Mouse (Mus musculus) left cerebral cortex, postnatal 4 days (tissue): ENCODE measurements around the gene Tmem145. TPM values are rescaled to one million over a fixed set of nuclear protein-coding genes. Genes with fewer than 3 reads are reported as not detected.

Experiments used
- DNase-seq: peaks from one replicate; pipeline ENCODE4 v3.0.0-alpha.2; 2022
- intact Hi-C: fragments of 180-260 bp; cut with DNase I; formaldehyde crosslinking; loops from one replicate; pipeline ENCODE4 v1.15.1; 2025
- total RNA-seq, 2 experiments: library from RNA; stranded (reverse); gene quantifications; 2 replicates each; pipeline ENCODE4 v1.2.3; 2021

The Tmem145 gene
- total RNA-seq, 2 experiments from 2014 or later: 99.6 to 104 TPM

GRCm38 (mm10) chr7:25290463-25290862 lies 15.4 kb upstream of the Tmem145 start:
- intact Hi-C loops: no loop called here
- no peak for DNase-seq

- peak; percentile 64 for DNase-seq
- intact Hi-C loops: no loop called here
Measured at GRCm38 (mm10) chr7:25290911-25291310, 15.0 kb upstream of the Tmem145 start.

GRCm38 (mm10) chr7:25292107-25292506 lies 13.8 kb upstream of the Tmem145 start:
- intact Hi-C loops: no loop called here
- peak; percentile 29 for DNase-seq

GRCm38 (mm10) chr7:25293191-25293739 lies 12.6 kb upstream of the Tmem145 start:
- intact Hi-C loops: no loop called here
- DNase-seq: peak; percentile 15

- DNase-seq: no peak
- intact Hi-C loops: no loop called here
Measured at GRCm38 (mm10) chr7:25294495-25294894, 11.4 kb upstream of the Tmem145 start.

- no peak for DNase-seq
- intact Hi-C loops: no loop called here
Measured at GRCm38 (mm10) chr7:25294960-25295722, 10.8 kb upstream of the Tmem145 start.

- intact Hi-C loops: no loop called here
- DNase-seq: peak; percentile 55
Measured at GRCm38 (mm10) chr7:25296945-25297453, 8.9 kb upstream of the Tmem145 start.

- intact Hi-C loops: no loop called here
- DNase-seq: peak; percentile 91
Measured at GRCm38 (mm10) chr7:25297454-25298325, 8.2 kb upstream of the Tmem145 start, which contains the start of gene Pafah1b3. TSS of gene Pafah1b3 (minus strand) at chr7:25297986.

- DNase-seq: peak; percentile 57
- intact Hi-C loops: no loop called here
Measured at GRCm38 (mm10) chr7:25301063-25301462, 4.8 kb upstream of the Tmem145 start, which contains the start of gene Prr19. TSS of gene Prr19 (plus strand) at chr7:25301411.

- intact Hi-C loops: no loop called here
Measured at GRCm38 (mm10) chr7:25303003-25303684, 2.8 kb upstream of the Tmem145 start.

GRCm38 (mm10) chr7:25303685-25304006 lies 2.3 kb upstream of the Tmem145 start:
- intact Hi-C loops: no loop called here
- DNase-seq: no peak

More at GRCm38 (mm10) chr7:25303003-25303684, 2.8 kb upstream of the Tmem145 start:
- no peak for DNase-seq

- intact Hi-C loops: no loop called here
- no peak for DNase-seq
Measured at GRCm38 (mm10) chr7:25305481-25305880, 425 bp upstream of the Tmem145 start.

GRCm38 (mm10) chr7:25306614-25306996 lies 699 bp downstream of the Tmem145 start:
- intact Hi-C loops: no loop called here
- no peak for DNase-seq

- intact Hi-C loops: no loop called here
- DNase-seq: no peak
Measured at GRCm38 (mm10) chr7:25308702-25309318, 2.9 kb downstream of the Tmem145 start.

GRCm38 (mm10) chr7:25309425-25309824 lies 3.5 kb downstream of the Tmem145 start:
- intact Hi-C loops: no loop called here
- DNase-seq: no peak

GRCm38 (mm10) chr7:25311193-25311592 lies 5.3 kb downstream of the Tmem145 start:
- intact Hi-C loops: no loop called here
- DNase-seq: no peak

GRCm38 (mm10) chr7:25313325-25313724 lies 7.4 kb downstream of the Tmem145 start:
- intact Hi-C loops: no loop called here
- DNase-seq: no peak

GRCm38 (mm10) chr7:25314606-25315305 lies 8.8 kb downstream of the Tmem145 start:
- no peak for DNase-seq
- intact Hi-C loops: no loop called here

- intact Hi-C loops: no loop called here
- DNase-seq: peak; percentile 50
Measured at GRCm38 (mm10) chr7:25315306-25316041, 9.6 kb downstream of the Tmem145 start.
